Mouse (Mus musculus): ENCODE results near the gene Otop2. TPM values are rescaled to one million over a fixed set of nuclear protein-coding genes. Genes with fewer than 3 reads are reported as not detected.
A peak's percentile ranks its signal among the peaks of the same experiment; 100 is the strongest.

The Otop2 gene
- not detected for total RNA-seq (2021)
- long read RNA-seq: 0 reads

DNA sequence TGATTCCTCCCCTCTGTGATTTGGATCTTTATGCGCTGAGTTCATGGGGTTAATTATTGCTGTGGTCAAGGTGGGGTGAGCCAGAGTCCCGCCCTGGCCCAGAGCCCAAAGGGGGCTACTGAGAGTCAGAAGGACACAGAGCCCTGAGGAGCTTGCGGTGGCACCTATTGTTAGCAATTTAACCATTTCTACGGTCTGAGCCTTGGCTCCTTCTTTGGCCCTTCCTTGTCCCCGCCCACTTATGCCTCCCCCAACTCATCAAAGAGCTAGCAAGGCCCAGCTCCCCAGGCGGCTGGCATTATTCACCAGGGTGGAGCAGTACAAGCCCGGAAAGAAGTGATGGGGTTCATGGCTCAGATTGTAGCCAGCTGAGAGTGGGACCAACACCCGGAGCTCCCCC lies at the start of gene Otop2:
Gene Otop2 (plus strand): TSS at position 301 of the 400 bp plus-strand sequence.
- DNase-seq (ENCODE audit: low spot score in 2 of 2): no peak

DNA sequence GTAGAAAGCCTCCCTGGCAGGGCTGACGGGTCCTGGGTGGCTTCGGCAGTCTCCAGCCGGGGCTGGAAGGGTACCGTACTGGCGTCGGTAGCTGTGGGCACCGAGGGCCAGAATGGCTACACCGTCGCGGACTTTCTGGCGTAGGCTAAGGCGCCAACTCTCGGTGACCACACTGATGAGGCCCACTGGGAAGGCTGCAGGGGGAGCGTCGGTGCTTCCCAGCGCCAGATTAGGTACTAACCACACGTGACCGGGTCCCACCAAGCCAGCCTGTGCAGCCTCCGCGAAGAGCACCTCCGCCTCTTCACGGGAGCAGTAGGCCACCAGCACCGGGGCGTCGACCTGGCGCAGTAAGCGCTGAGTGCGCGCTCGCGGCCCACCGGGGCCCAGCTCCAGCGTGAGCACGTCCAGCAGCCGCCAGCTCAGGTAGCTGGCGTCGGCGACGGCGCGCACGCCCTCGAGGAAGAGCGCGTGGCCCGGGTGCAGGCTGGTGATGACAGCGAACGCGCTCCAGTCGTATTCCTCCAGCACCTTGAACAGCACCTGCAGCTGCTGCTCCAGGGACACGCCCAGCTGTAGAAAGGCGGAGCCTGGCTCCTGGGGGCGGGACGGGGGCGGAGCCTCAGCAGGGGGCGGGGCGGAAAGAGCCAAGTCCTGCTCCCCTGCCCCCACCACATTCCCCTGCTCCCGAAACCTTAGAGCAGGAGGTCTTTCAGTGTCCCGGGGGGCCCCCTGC lies 49.0 kb upstream of the Otop2 start:
- no peak for DNase-seq (ENCODE audit: low spot score in 2 of 2)

- DNase-seq (ENCODE audit: low spot score in 2 of 2): no peak
These were observed 47.8 kb upstream of the Otop2 start for GRCm38 (mm10) chr11:115259134-115259533.

GRCm38 (mm10) chr11:115262954-115263353 lies 44.0 kb upstream of the Otop2 start:
- DNase-seq (ENCODE audit: low spot score in 2 of 2): no peak

DNA sequence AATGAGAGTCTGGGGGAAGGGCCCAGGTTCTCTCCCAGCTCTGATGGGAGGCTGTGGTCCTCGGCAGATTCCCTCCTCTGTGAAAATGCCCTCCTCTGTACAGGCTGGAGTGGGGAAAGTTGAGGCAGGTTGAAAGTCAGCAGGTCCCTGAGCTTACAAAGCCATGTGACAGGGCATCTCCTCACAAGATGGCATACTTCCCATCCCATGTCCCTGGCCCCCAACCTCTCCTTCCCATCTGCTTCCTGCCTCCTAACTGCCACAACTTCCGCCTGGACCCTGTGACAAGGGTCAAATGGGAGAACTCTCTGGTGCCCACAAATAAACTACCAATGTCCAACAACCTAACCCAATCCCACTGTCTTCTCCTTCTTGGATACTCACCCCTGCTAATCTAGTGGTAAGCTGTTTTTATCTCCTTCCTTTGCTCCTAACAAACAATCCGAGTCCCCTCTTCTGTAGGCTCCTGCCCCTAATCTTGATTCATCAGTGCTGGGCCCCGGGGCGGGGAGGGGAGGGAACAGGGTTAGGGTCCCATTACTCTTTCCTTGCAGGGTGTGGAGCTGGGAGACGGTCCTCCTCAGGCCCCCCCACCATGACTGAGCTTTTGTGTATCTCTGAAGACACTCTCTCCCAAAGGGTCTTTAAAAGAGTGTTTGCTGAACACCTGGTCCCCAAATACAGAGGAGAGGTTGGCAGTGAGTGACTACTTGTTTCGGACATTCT lies 42.7 kb upstream of the Otop2 start:
- no peak for DNase-seq (ENCODE audit: low spot score in 2 of 2)

GRCm38 (mm10) chr11:115264862-115265668 lies 41.9 kb upstream of the Otop2 start:
- DNase-seq (ENCODE audit: low spot score in 2 of 2): no peak

DNA sequence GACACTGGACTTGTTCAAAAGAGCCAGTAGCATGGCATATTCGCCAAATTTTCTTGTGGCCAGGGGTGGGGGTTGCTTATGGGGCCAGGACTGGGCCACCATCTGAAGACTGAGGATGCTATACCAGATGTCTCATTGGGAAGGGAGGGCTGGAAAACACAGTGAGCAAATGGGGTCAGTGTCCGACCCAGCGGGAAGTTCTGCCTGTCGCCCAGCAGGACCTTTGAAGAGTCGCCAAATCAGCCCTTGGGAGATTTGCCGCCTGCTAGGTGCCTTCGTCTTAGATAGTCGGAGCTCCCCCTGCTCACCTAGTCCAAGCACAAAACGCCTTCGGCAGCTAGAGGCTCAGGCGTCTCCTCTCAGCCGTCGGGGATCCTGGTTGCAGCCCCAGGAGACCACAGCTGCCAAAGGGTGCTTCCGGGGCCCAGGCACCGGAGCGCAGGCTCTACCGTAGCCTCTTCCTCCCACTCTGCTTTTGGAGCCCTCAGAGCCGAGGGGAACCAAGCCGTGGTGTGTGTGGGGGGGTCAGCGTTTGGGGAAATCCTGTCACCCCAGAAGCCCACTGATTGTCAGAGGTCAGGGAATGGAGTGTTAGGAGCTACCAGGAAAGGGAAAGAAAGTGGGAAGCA lies 41.1 kb upstream of the Otop2 start:
- no peak for DNase-seq (ENCODE audit: low spot score in 2 of 2)

DNA sequence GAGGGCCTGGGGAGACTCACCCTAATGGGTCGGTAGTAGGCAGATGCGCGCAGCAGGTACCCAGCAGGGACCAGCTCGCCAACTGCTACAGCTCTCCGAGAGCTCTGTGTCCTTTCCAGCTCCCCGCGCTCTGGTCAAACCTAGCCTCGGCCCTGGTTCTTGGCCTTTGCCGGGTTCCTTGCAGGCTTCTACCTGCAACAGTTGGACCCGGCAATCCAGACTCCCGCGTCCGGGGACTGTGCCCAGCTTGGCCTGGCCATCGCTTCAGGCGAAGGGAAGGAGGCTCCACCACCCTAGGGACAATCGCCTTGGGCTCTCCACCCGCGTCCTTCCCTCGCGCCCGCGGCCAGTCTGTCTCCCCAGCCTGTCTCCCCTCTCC lies 40.6 kb upstream of the Otop2 start:
- no peak for DNase-seq (ENCODE audit: low spot score in 2 of 2)

GRCm38 (mm10) chr11:115267061-115267883 lies 39.7 kb upstream of the Otop2 start, which contains the start of gene Grin2c:
Gene Grin2c (minus strand): TSS chr11:115267243.
- no peak for DNase-seq (ENCODE audit: low spot score in 2 of 2)

DNA sequence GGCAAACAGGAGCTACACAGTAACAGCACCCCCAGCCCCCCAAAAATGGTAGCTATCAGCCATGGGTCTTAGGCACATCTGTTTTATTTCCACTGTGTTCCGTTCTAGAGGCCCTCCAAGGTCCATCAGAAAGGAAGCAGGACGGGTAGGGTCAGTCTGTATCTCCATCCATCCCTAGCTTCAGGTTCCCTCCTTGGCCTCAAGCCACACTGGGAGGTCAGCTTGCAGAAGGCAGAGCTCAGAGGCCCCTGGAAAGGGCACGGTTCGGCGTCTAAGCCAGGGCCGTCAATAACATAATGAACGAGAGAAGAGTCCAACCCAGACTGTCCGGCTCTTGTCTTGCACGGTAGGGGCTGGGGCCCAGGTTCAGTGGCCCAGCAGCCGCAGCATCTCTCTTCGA lies 39.0 kb upstream of the Otop2 start:
- DNase-seq (ENCODE audit: low spot score in 2 of 2): no peak

GRCm38 (mm10) chr11:115269330-115270066 lies 37.5 kb upstream of the Otop2 start:
- DNase-seq (ENCODE audit: low spot score in 2 of 2): no peak

- peak; percentile 92 to 93 for DNase-seq (ENCODE audit: low spot score in 2 of 2)
These were observed 36.7 kb upstream of the Otop2 start for GRCm38 (mm10) chr11:115270148-115270861.

DNA sequence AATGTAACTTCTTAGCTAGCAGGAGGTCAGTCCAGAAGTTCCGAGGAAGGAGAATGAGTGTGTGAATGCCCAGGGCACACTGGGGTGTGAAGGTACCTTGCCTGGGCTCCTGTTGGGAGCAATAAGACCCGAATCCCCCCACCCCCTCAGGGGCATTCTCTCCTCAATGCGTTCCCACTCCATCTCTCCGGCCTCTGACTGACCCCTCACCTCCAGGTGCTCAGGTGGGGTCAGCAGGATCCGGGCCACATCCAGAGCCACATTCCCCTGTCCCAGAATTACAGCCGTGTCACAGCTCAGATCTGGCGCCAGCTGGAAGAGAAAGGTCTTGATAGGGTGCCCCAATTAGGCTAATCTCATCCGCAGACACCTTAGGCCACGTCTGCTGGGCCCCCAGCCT lies 35.9 kb upstream of the Otop2 start:
- no peak for DNase-seq (ENCODE audit: low spot score in 2 of 2)

DNA sequence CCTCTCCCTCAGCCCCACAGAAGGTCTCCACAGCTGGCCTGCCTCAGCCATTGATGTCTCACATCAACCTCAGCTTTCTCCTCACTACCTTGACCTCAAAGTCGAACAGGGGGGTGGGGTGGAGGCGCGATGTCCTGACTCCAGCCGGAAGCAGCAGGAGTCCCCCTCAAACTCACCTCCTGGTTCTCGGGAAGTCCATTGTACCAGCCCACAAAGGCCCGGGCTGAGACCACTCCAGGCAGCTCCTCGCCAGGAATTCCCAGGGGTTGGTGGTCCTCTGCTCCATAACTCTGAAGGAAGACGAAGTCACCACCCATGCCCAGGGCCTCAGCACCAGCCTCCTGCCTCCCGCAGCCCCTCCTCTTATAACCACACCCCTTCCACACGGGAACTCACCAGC lies 35.5 kb upstream of the Otop2 start:
- no peak for DNase-seq (ENCODE audit: low spot score in 2 of 2)

DNA sequence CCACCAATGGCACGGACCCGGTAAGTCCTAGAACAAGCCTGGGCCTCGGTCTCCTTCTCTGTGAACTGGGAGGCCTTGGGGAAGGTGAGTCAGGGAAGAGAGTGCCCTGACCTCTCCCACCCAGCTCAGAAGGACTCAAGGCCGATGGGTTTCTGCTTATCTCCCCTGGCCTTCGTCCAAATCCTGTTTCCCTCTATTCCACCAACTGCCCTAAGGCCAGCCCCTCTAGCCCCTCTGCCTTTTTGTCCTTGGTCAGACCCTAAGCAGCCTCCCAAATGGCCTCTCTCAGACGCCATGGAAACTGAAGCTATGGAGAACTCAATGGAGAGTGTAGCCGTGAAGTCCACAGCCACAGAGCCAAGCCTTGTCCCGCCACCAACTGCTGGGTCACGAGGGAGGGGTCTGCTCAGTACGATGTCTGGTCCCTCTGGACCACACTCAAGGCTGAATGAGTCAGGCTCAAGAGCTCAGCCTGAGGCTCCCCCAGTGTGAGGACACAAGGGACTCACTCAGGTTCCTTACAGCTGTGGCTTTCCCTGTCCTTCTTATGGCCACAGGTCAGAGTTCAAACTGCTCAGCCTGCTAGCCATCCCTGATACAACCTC lies 34.0 kb upstream of the Otop2 start:
- DNase-seq (ENCODE audit: low spot score in 2 of 2): no peak

DNA sequence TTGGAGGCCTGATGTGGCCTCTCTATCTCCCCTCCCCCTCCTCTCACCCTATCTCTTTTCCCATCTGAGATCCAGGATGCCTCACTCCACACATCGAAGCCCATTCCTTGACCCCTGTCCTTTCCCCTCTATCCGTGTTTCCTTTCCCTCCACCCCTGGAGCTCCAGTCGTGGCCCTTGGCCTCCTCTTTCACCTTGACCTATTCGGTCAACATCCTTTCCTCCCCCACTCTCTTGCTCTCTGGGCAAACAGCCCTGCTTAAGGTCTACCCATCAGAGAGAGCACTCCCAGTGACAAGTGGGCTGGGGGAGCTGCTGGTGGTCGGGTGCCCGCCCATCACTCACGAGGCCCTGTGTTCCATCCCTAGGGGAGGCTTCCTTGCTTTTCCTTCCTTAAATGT lies 33.2 kb upstream of the Otop2 start:
- no peak for DNase-seq (ENCODE audit: low spot score in 2 of 2)

- no peak for DNase-seq (ENCODE audit: low spot score in 2 of 2)
These were observed 32.8 kb upstream of the Otop2 start for GRCm38 (mm10) chr11:115274178-115274577.

GRCm38 (mm10) chr11:115274771-115275170 lies 32.2 kb upstream of the Otop2 start:
- no peak for DNase-seq (ENCODE audit: low spot score in 2 of 2)

DNA sequence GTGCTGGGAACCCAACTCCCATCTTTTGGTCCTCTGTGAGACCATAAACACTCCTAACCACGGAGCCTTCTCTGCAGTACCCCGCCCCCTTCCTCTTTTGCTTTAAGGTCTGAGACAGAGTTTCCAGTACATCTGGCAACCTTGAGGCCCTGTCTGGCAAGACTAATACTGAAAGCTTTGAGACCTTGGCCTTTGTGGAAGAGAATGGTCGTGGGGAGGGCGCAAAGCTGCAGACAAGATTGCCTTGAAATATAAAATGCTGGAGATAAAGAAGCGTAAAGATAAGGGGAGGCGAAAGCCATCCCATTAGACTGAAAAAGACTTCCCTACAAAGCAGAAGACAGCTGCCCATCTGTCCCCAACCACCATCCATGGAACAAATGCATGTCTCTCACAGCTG lies 31.5 kb upstream of the Otop2 start:
- no peak for DNase-seq (ENCODE audit: low spot score in 2 of 2)

All from layer of hippocampus, postnatal 10 days (tissue).